Mouse (Mus musculus) heart, embryonic 16.5 days (tissue): ENCODE data around the gene Fbxo17. TPM values are rescaled to one million over a fixed set of nuclear protein-coding genes. Genes with fewer than 3 reads are reported as not detected.

Experiments used
- ATAC-seq: fragments of 200-750 bp; cut with Nextera tagmentation; replicated peaks from 2 replicates; pipeline ENCODE4 v1.8.0; 2017; ENCODE audit warnings: moderate number of reproducible peaks; ENCODE audit not compliant: insufficient read depth, low FRiP score; ENCODE audit errors: extremely low read depth
- H3K27ac ChIP-seq: fragments of 300-500 bp; sonication (generic); 2 replicates; pipeline ENCODE4 v1.5.1; 2014; ENCODE audit warnings: mild to moderate bottlenecking, low read length, control low read depth, moderate library complexity
- H3K27me3 ChIP-seq: fragments of 300-500 bp; sonication (generic); 2 replicates; pipeline ENCODE4 v1.6.1; 2014; ENCODE audit warnings: low read length, mixed read lengths; ENCODE audit not compliant: control insufficient read depth, insufficient read depth
- H3K36me3 ChIP-seq: fragments of 300-500 bp; sonication (generic); 2 replicates; pipeline ENCODE4 v1.6.1; 2014; ENCODE audit not compliant: control insufficient read depth, insufficient read depth
- H3K4me1 ChIP-seq: fragments of 300-500 bp; sonication (generic); 2 replicates; pipeline ENCODE4 v1.6.1; 2014; ENCODE audit warnings: low read length, mixed read lengths; ENCODE audit not compliant: control insufficient read depth, insufficient read depth
- H3K4me2 ChIP-seq: fragments of 300-500 bp; sonication (generic); 2 replicates; pipeline ENCODE4 v1.6.1; 2014; ENCODE audit warnings: low read depth, mild to moderate bottlenecking, control low read depth, low read length
- H3K4me3 ChIP-seq: fragments of 300-500 bp; sonication (generic); 2 replicates; pipeline ENCODE4 v1.5.1; 2014; ENCODE audit warnings: mild to moderate bottlenecking, control low read depth, low read length
- H3K9ac ChIP-seq: fragments of 300-500 bp; sonication (generic); 2 replicates; pipeline ENCODE4 v1.6.1; 2014; ENCODE audit warnings: low read length, control low read depth
- H3K9me3 ChIP-seq: fragments of 300-500 bp; sonication (generic); replicated peaks from 2 replicates; pipeline ENCODE4 v1.6.1; 2016; ENCODE audit warnings: low read length; ENCODE audit not compliant: control insufficient read depth
- WGBS: fragments of 180-500 bp; shearing (Covaris S2); extraction: QIAGEN DNeasy Blood & Tissue Kit; methylation state at CpG from one replicate; pipeline ENCODE4 v1.1.7; 2014; 5-methylcytosine and 5-hydroxymethylcytosine counted together
- polyA plus RNA-seq: library from polyadenylated mRNA; unstranded; fragments of >200 nt; fragmentation: Nextera tagmentation; extraction: Ambion mirVana; gene quantifications from 2 replicates; pipeline ENCODE4 v1.2.1, GENCODE M21; 2015

Gene Fbxo17
- polyA plus RNA-seq, 1 experiment from 2014 or later, result 7.5 TPM

DNA sequence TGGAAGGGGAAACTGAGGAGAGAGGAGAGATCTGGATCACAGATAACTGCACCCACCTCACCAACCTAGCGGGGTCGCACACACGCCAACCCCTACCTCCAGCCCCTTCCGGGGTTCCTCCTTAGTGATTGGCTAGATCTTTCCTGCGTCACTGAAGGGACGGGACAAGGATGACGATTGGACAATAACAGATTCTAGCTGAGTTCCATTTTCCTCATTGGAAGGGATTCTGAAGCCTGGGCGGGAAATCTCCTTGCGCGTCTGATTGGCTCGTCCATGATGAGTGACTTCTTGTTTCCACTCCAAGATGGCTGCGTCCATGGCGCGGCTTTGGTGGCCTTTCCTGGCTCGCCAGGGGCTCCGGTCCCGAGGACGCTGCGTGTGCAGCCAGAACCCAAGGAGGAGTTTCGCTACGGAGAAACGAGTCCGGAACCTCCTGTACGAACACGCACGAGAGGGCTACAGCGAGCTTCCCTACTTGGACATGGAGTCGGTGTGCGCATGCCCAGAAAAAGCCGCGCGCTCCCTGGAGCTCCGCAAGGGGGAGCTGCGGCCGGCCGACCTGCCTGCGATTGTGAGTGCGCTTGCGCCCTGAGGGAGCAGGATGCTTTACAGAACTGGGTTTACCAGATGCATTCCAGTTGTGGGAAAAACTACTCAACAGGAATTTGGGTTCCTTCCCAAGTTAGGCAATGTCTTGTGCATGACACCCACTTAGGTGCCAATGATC lies 25.3 kb downstream of the Fbxo17 start, which contains the start of the genes Mrps12 and Sars2:
Mrps12 (minus strand) TSS at position 112 of the 730 bp plus-strand sequence.
Sars2 (plus strand) TSS at position 284 of the 730 bp plus-strand sequence.
- H3K27me3 ChIP-seq, result no peaks in the 10 kb centered on the region
- peaks cover 36% of the 10 kb centered on the region for H3K36me3 ChIP-seq
- peak within 1 kb of the TSS; percentile 76 for H3K4me2 ChIP-seq
- peaks cover 12% of the 10 kb centered on the region for H3K4me1 ChIP-seq
- peak within 1 kb of the TSS; percentile 92 for H3K27ac ChIP-seq
- H3K9me3 ChIP-seq, result no peaks in the 10 kb centered on the region
- under 1% methylated on average over 39 of the region's 39 CpGs for WGBS
- peak within 1 kb of the TSS; percentile 89 for H3K9ac ChIP-seq
- H3K4me3 ChIP-seq, result peak within 1 kb of the TSS; percentile 80
- peak; percentile 98 for ATAC-seq

DNA sequence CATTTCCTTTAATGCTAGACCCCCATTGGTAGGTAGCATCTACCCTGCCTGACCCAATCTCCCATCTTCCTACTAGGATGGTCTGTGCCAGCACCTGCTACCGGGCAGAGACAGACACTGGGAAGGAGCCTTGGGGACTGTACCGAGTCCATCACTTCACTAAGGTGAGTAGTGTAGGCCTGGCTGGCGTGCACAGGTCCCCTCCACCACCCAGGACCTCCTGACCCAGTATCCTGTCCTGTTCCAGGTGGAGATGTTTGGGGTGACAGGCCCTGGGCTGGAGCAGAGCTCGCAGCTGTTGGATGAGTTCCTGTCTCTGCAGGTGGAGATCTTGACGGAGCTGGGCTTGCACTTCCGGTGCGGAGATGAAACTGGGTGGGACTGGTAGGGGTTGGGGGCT lies 33.3 kb downstream of the Fbxo17 start:
- Histone ChIP-seq H3K9ac (no peak overlapping the region), H3K27me3 (no peaks in the 10 kb centered on the region), H3K4me3 (no peak overlapping the region), H3K27ac (no peak overlapping the region), H3K36me3 (peaks cover 11% of the 10 kb centered on the region), H3K4me2 (no peak overlapping the region), H3K4me1 (no peaks in the 10 kb centered on the region), H3K9me3 (no peaks in the 10 kb centered on the region)
- 92% methylated on average over 7 of the region's 7 CpGs for WGBS
- no peak for ATAC-seq

DNA sequence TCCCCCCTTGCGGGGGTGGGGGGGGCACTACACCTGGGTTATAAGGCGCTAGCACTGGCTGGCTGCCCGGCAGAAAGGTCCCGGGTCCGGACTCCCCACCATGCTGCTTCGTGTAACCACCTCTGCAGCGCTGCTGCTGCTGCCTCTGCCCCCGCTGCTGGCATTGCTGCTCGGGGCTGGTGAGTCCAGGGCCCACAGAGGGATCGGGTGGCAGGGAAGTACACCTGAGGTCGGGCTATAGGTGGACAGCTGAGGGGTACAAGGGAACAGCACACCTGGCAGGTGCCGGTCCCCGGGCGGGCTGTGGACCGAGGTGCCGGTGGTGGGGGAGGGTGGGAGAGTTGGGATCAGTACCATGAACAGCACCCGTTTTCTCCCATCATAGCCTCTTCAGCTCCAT lies 39.5 kb downstream of the Fbxo17 start, which contains the start of gene Ccer2:
Ccer2 (plus strand) TSS at position 96 of the 400 bp plus-strand sequence.
- H3K4me1 ChIP-seq, result no peaks in the 10 kb centered on the region
- no peak within 1 kb of the TSS for H3K4me2 ChIP-seq
- no peak within 1 kb of the TSS for H3K4me3 ChIP-seq
- 3% methylated on average over 17 of the region's 17 CpGs for WGBS
- peaks cover 13% of the 10 kb centered on the region for H3K36me3 ChIP-seq
- H3K27ac ChIP-seq, result no peak within 1 kb of the TSS
- H3K27me3 ChIP-seq, result peaks cover 11% of the 10 kb centered on the region
- H3K9me3 ChIP-seq, result no peaks in the 10 kb centered on the region
- ATAC-seq, result no peak
- no peak within 1 kb of the TSS for H3K9ac ChIP-seq

DNA sequence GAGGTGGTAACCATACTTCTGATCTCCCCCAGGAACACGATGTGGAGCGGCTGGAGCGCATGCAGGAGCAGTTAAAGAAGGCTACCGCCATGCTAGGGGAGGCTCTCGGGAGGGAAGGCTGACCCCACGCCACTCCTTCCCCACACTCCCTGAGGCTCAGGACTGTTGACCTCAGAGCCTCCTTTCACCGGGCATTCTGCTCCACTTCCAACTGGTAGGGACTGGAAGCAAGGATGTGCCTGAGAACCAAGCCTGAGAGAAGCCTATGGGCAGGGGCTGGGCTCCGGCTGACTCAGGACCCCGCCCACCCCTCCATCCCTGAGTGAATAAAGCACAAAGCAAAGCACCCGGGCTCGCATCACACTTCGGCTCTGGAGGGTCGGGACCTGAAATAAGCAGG lies 42.0 kb downstream of the Fbxo17 start:
- Histone ChIP-seq H3K27me3 (peaks cover 11% of the 10 kb centered on the region), H3K36me3 (peaks cover 24% of the 10 kb centered on the region), H3K4me2 (no peak overlapping the region), H3K4me1 (no peaks in the 10 kb centered on the region), H3K27ac (no peak overlapping the region), H3K9ac (no peak overlapping the region), H3K9me3 (no peaks in the 10 kb centered on the region), H3K4me3 (no peak overlapping the region)
- WGBS, result 85% methylated on average over 13 of the region's 13 CpGs
- no peak for ATAC-seq

DNA sequence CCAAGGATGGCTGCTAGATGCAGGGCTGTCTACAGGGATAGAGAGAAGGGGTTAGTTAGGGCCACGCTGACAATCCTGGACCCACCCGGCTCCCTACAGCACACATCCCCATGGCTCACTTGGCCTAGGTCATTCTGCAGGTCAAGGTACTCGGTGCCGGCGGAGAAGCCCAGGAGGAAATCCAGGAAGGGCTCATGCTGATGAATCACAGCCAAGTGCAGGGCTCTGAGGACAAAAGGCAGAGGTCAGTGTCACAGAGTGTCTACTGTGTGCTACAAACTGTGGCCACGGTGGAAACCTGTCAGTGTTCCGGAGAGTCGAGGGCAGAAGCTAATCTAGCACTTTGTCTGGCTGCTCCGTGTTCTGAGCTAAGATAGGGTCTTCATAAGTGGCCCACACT lies 45.3 kb downstream of the Fbxo17 start:
- Histone ChIP-seq H3K4me3 (no peak overlapping the region), H3K27me3 (peaks cover 2% of the 10 kb centered on the region; the same call in 1 of the 2 replicates), H3K9me3 (no peaks in the 10 kb centered on the region), H3K36me3 (peaks cover 24% of the 10 kb centered on the region), H3K27ac (no peak overlapping the region), H3K9ac (no peak overlapping the region), H3K4me1 (peaks cover 9% of the 10 kb centered on the region), H3K4me2 (no peak overlapping the region)
- 79% methylated on average over 9 of the region's 9 CpGs for WGBS
- ATAC-seq, result no peak

DNA sequence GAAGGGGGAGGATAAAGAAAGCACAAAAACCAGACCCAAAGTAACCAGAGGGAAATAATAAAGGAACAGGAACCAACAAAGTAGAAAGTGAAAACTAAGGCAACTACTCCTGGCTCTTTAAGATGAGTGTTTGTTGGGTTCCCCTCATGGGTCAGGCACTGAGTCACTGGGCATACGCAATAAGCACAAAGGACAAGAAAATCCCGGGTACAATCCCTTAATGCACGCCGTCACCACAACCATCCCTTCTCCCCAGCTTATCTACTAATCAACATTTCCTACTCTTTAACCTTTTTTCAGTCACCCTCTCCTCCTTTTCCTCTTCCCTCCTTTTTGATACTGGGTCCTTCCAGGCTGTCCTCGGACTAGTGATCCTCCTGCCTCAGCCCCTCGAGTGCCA lies 48.6 kb downstream of the Fbxo17 start:
- no peaks in the 10 kb centered on the region for H3K27me3 ChIP-seq
- H3K4me3 ChIP-seq, result peak overlapping the region; percentile 90
- no peak for ATAC-seq
- no peak overlapping the region for H3K9ac ChIP-seq
- WGBS, result 81% methylated on average over 6 of the region's 6 CpGs
- no peak overlapping the region for H3K27ac ChIP-seq
- H3K4me1 ChIP-seq, result peaks cover 15% of the 10 kb centered on the region
- H3K9me3 ChIP-seq, result no peaks in the 10 kb centered on the region
- peaks cover 16% of the 10 kb centered on the region for H3K36me3 ChIP-seq
- H3K4me2 ChIP-seq, result peak overlapping the region; percentile 89

DNA sequence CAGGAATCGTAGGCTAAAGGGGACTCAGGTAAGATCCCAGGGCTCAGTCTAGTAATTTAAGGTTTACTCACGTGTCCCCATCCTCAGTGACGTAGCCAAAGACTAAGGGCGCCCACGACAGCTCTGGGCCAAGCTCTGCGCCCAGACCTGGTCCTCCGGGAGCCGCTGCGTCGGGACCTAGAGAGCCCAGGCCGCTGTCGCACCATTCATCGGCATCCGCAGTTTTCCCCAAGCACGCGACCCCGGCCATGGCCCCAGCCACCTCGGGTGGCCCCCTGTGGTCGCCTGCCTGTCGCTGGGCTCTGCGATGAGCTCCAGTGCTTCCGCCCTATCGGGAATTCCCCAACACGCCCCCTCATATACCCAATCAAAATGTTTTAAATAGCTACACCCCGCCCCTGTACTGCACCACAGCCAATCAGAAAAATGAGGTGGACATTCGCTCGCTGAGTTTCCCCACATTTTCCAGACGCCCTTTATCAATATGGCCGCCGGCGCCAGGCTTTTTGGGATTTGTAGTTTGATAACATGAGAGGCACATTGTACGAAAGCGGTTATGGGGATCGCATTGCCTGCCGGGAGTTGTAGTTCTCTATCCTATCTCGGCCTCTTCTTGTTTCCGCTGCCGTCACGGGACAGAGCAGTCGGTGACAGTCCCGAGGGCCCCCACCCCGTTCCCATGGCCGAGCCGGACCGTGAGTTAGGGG lies 49.7 kb downstream of the Fbxo17 start, which contains the start of gene Sirt2:
Sirt2 (plus strand) TSS at position 563 of the 707 bp plus-strand sequence.
- Histone ChIP-seq H3K27me3 (no peaks in the 10 kb centered on the region), H3K36me3 (peaks cover 8% of the 10 kb centered on the region), H3K4me2 (peak within 1 kb of the TSS; percentile 89), H3K27ac (peak within 1 kb of the TSS; percentile 25; the same call in 1 of the 2 replicates), H3K4me1 (peaks cover 15% of the 10 kb centered on the region), H3K9me3 (no peaks in the 10 kb centered on the region), H3K9ac (peak within 1 kb of the TSS; percentile 87), H3K4me3 (peak within 1 kb of the TSS; percentile 90)
- under 1% methylated on average over 45 of the region's 45 CpGs for WGBS
- peak; percentile 98 for ATAC-seq

DNA sequence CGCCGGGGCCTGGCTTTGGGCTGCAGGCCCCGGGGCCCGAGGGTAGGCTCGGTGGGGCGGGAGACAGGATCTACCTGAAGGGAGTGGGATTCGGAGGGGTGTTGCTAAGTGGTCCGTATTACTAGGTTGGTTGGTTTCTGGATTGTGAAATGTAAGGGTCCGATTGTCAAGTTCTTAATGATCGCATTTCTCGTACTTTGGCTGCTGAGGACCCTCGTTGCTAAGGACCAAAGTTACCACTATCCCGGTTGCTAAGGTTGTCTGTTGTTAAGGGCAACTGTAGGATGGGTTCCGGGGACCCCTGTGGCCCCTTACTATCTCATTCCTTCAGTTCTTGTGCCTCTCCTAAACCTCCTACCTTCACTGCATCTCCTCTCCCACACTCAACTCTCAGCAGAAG lies 50.3 kb downstream of the Fbxo17 start:
- WGBS, result 5% methylated on average over 14 of the region's 14 CpGs
- no peaks in the 10 kb centered on the region for H3K9me3 ChIP-seq
- H3K9ac ChIP-seq, result peak overlapping the region; percentile 87
- H3K4me3 ChIP-seq, result peak overlapping the region; percentile 90
- H3K4me1 ChIP-seq, result peaks cover 15% of the 10 kb centered on the region
- peak overlapping the region; percentile 66 for H3K4me2 ChIP-seq
- 0 out of 2 replicates have a peak overlapping the region, but pooled peaks have one; percentile 25 for H3K27ac ChIP-seq
- ATAC-seq, result no peak
- H3K27me3 ChIP-seq, result no peaks in the 10 kb centered on the region
- peaks cover 4% of the 10 kb centered on the region; the same call in 1 of the 2 replicates for H3K36me3 ChIP-seq
